Mouse (Mus musculus): ENCODE measurements around the gene Sox12. TPM values are rescaled to one million over a fixed set of nuclear protein-coding genes. Genes with fewer than 3 reads are reported as not detected.

Sox12 gene
- 3.2 TPM for polyA plus RNA-seq (2014; fragmentation: Illumina TruSeq; extraction: RNeasy Lipid Tissue Mini Kit (QIAGEN cat#74804))

DNA sequence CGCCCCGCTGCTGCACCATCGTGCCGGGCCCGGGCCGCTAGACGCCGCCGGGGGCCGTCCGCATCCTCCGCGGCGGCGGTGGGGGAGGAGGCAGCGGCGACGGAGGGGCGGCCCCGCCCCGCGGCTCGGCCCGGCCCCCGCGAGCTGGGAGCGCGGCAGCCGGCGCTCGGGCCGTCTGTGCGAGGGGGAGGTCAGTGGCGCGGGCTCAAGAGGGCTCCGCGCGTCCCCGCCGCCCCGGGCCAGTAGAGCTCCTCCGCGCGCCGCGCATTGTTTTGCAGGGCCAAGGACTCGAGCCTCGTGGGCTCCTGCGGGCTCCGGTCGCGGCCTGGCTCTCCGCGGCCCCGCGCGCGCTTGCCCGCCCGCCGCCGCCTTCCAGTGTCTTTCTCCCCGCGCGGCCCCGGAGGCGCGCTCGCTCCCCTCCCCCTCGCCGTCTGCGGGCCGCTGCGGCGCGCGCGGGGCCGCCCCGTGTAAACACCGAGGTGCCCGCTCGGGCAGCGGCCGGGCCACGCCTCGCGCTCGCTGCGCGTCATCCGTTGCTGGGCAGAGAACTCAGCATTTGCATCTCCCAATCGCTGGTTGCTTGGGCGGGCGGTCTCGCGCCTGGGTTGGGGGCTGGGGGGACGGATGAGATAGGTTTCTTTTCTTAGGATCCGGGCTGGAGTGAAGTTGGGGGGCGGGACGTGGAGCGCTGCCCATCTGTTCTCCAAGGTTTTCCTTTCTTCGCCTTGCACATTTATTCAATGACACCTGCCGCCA, at the start of gene Sox12:
Gene Sox12, minus strand, starts transcription at position 384 of the 756 bp plus-strand sequence.

DNA sequence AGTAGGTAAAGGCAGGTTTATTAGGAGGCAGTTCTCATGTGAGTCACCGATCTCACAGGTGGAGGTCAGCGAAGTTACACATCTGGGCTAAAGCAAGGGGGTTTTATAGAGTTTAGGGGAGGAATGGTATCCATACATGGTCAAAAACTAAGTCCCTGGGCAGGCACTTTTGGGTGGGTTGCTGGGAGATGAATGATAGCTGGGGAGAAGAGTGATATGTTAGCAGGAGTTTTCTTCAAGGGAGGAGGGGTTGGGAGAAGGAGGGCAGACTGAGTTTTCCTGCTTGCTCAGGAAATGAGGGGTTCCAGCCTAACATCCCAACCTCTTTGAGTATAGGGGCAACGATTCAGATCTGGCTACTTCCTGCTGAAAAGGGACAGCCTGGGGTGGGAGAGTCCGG, 17.4 kb upstream of the Sox12 start, which contains the start of gene 6820408C15Rik:
Gene 6820408C15Rik, plus strand, starts transcription at position 301 of the 400 bp plus-strand sequence.

DNA sequence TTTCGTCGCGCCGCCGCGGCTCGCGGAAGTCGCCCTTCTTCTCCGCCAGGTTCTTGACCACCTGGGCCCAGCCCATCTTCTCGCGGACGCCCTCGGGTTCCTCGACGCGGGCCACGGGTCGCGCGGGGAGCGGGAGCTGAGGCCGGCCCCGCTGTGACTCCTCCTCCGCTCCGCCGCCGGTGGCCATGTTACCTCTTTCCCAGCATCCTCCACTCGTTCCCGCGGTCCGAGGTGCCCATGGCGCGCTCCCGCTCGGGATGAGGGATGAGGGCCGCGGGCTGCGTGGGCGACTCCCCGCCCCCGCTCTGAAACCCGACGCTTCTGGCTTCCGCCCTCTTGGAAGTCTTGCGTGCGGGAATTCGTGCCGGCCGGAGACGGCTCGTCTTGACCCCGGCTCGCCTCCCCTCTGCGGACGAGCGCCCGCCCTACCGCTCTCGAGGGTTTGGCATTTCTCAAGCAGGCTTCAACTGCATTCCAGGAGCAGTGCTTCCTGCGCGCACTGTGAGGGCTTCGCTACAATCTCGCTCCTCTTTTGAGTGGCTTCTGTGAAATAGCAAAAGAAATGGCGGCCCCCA, 16.8 kb upstream of the Sox12 start, which contains the start of gene Zcchc3:
Gene Zcchc3, minus strand, starts transcription at position 437 of the 575 bp plus-strand sequence.

DNA sequence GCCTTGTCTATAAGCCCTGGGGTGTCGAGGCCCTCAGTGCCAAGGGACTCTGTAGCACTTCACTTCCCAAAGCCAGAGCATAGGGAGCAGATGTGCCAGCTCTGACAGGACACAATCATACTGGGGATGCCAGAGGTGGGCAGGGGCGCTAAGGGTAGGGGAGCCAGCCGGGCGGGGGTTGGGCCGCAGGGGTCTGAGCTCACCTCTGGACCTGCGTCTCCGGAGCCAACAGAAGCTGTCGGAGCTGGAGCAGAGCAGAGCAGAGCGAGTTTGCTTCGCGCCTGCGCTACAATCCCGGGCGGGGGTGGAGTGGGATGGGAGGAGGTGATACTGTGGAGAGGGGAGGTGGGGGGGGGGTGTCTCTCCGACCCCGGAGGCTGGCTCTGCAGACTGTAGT, 21.5 kb downstream of the Sox12 start, which contains the start of gene Nrsn2:
Gene Nrsn2, minus strand, starts transcription at position 294 of the 397 bp plus-strand sequence.

Other genes starting within 250 kb of the Sox12 start
- 241 TPM for gene Csnk2a1, start 171.2 kb downstream of the Sox12 start, polyA plus RNA-seq (2014; fragmentation: Illumina TruSeq; extraction: RNeasy Lipid Tissue Mini Kit (QIAGEN cat#74804))
- gene Tbc1d20, start 104.2 kb downstream of the Sox12 start, polyA plus RNA-seq (2014; fragmentation: Illumina TruSeq; extraction: RNeasy Lipid Tissue Mini Kit (QIAGEN cat#74804)) = 29.5 TPM
- gene Rbck1, start 65.4 kb downstream of the Sox12 start, polyA plus RNA-seq (2014; fragmentation: Illumina TruSeq; extraction: RNeasy Lipid Tissue Mini Kit (QIAGEN cat#74804)) = 0.54 TPM
- gene Trib3, start 54.0 kb downstream of the Sox12 start, polyA plus RNA-seq (2014; fragmentation: Illumina TruSeq; extraction: RNeasy Lipid Tissue Mini Kit (QIAGEN cat#74804)) = not detected
- gene Nrsn2, start 21.4 kb downstream of the Sox12 start, polyA plus RNA-seq (2014; fragmentation: Illumina TruSeq; extraction: RNeasy Lipid Tissue Mini Kit (QIAGEN cat#74804)) = not detected
- gene Zcchc3, start 17.0 kb upstream of the Sox12 start, polyA plus RNA-seq (2014; fragmentation: Illumina TruSeq; extraction: RNeasy Lipid Tissue Mini Kit (QIAGEN cat#74804)) = 12.9 TPM
- 4.4 TPM for gene 6820408C15Rik, start 17.5 kb upstream of the Sox12 start, polyA plus RNA-seq (2014; fragmentation: Illumina TruSeq; extraction: RNeasy Lipid Tissue Mini Kit (QIAGEN cat#74804))
- gene Defb23, start 66.6 kb upstream of the Sox12 start, polyA plus RNA-seq (2014; fragmentation: Illumina TruSeq; extraction: RNeasy Lipid Tissue Mini Kit (QIAGEN cat#74804)) = not detected
- gene Defb20, start 79.0 kb upstream of the Sox12 start, polyA plus RNA-seq (2014; fragmentation: Illumina TruSeq; extraction: RNeasy Lipid Tissue Mini Kit (QIAGEN cat#74804)) = 4.8 TPM
- not detected for gene Defb22, start 92.1 kb upstream of the Sox12 start, polyA plus RNA-seq (2014; fragmentation: Illumina TruSeq; extraction: RNeasy Lipid Tissue Mini Kit (QIAGEN cat#74804))
- not detected for gene Defb26, start 113.6 kb upstream of the Sox12 start, polyA plus RNA-seq (2014; fragmentation: Illumina TruSeq; extraction: RNeasy Lipid Tissue Mini Kit (QIAGEN cat#74804))
- not detected for gene Defb28, start 120.2 kb upstream of the Sox12 start, polyA plus RNA-seq (2014; fragmentation: Illumina TruSeq; extraction: RNeasy Lipid Tissue Mini Kit (QIAGEN cat#74804))
- gene Defb29, start 142.0 kb upstream of the Sox12 start, polyA plus RNA-seq (2014; fragmentation: Illumina TruSeq; extraction: RNeasy Lipid Tissue Mini Kit (QIAGEN cat#74804)) = not detected
- gene Gm17416, start 171.3 kb upstream of the Sox12 start, polyA plus RNA-seq (2014; fragmentation: Illumina TruSeq; extraction: RNeasy Lipid Tissue Mini Kit (QIAGEN cat#74804)) = not detected
- not detected for gene Defb21, start 174.7 kb upstream of the Sox12 start, polyA plus RNA-seq (2014; fragmentation: Illumina TruSeq; extraction: RNeasy Lipid Tissue Mini Kit (QIAGEN cat#74804))
- 21.0 TPM for gene Defb19, start 182.2 kb upstream of the Sox12 start, polyA plus RNA-seq (2014; fragmentation: Illumina TruSeq; extraction: RNeasy Lipid Tissue Mini Kit (QIAGEN cat#74804))
- gene Defb45, start 201.3 kb upstream of the Sox12 start, polyA plus RNA-seq (2014; fragmentation: Illumina TruSeq; extraction: RNeasy Lipid Tissue Mini Kit (QIAGEN cat#74804)) = not detected
- not detected for gene Defb36, start 206.3 kb upstream of the Sox12 start, polyA plus RNA-seq (2014; fragmentation: Illumina TruSeq; extraction: RNeasy Lipid Tissue Mini Kit (QIAGEN cat#74804))
- not detected for gene Defb25, start 225.0 kb upstream of the Sox12 start, polyA plus RNA-seq (2014; fragmentation: Illumina TruSeq; extraction: RNeasy Lipid Tissue Mini Kit (QIAGEN cat#74804))
- gene Rem1, start 228.9 kb upstream of the Sox12 start, polyA plus RNA-seq (2014; fragmentation: Illumina TruSeq; extraction: RNeasy Lipid Tissue Mini Kit (QIAGEN cat#74804)) = 1.5 TPM